Mouse (Mus musculus): ENCODE data around the gene Ttc26.
"Not testable (repeated sequence)": the region's sequence is repeated elsewhere in the genome, so short reads cannot be mapped to it uniquely, and the experiment has no call there.

Gene Ttc26

GRCm38 (mm10) chr6:38355862-38356261 lies 25.4 kb upstream of the Ttc26 start:
- ATAC-seq (ENCODE audit: insufficient number of reproducible peaks, low FRiP score, low TSS enrichment), result no peak

- not testable (repeated sequence) for ATAC-seq (ENCODE audit: insufficient number of reproducible peaks, low FRiP score, low TSS enrichment)
These were observed 24.4 kb upstream of the Ttc26 start for GRCm38 (mm10) chr6:38356661-38357433.

- ATAC-seq (ENCODE audit: insufficient number of reproducible peaks, low FRiP score, low TSS enrichment), result no peak
These were observed 23.5 kb upstream of the Ttc26 start for GRCm38 (mm10) chr6:38357603-38358252.

- no peak for ATAC-seq (ENCODE audit: insufficient number of reproducible peaks, low FRiP score, low TSS enrichment)
These were observed 22.8 kb upstream of the Ttc26 start for GRCm38 (mm10) chr6:38358253-38359027.

- ATAC-seq (ENCODE audit: insufficient number of reproducible peaks, low FRiP score, low TSS enrichment), result not testable (repeated sequence)
These were observed 22.1 kb upstream of the Ttc26 start for GRCm38 (mm10) chr6:38359044-38359735.

- ATAC-seq (ENCODE audit: insufficient number of reproducible peaks, low FRiP score, low TSS enrichment), result no peak
These were observed 21.4 kb upstream of the Ttc26 start for GRCm38 (mm10) chr6:38359736-38360499.

- ATAC-seq (ENCODE audit: insufficient number of reproducible peaks, low FRiP score, low TSS enrichment), result no peak
These were observed 20.2 kb upstream of the Ttc26 start for GRCm38 (mm10) chr6:38361065-38361464.

- no peak for ATAC-seq (ENCODE audit: insufficient number of reproducible peaks, low FRiP score, low TSS enrichment)
These were observed 19.3 kb upstream of the Ttc26 start for GRCm38 (mm10) chr6:38361937-38362336.

GRCm38 (mm10) chr6:38363370-38363769 lies 17.9 kb upstream of the Ttc26 start:
- no peak for ATAC-seq (ENCODE audit: insufficient number of reproducible peaks, low FRiP score, low TSS enrichment)

- no peak for ATAC-seq (ENCODE audit: insufficient number of reproducible peaks, low FRiP score, low TSS enrichment)
These were observed 17.1 kb upstream of the Ttc26 start for GRCm38 (mm10) chr6:38364121-38364520.

- no peak for ATAC-seq (ENCODE audit: insufficient number of reproducible peaks, low FRiP score, low TSS enrichment)
These were observed 11.3 kb upstream of the Ttc26 start for GRCm38 (mm10) chr6:38369945-38370344.

- no peak for ATAC-seq (ENCODE audit: insufficient number of reproducible peaks, low FRiP score, low TSS enrichment)
These were observed 7.0 kb upstream of the Ttc26 start for GRCm38 (mm10) chr6:38374271-38374670.

- ATAC-seq (ENCODE audit: insufficient number of reproducible peaks, low FRiP score, low TSS enrichment), result no peak
These were observed 523 bp upstream of the Ttc26 start for GRCm38 (mm10) chr6:38380764-38381128.

- no peak for ATAC-seq (ENCODE audit: insufficient number of reproducible peaks, low FRiP score, low TSS enrichment)
These were observed 8.4 kb downstream of the Ttc26 start for GRCm38 (mm10) chr6:38389671-38390070.

- ATAC-seq (ENCODE audit: insufficient number of reproducible peaks, low FRiP score, low TSS enrichment), result not testable (repeated sequence)
These were observed 51.2 kb downstream of the Ttc26 start for GRCm38 (mm10) chr6:38432457-38432856.

GRCm38 (mm10) chr6:38433261-38434033 lies 52.2 kb downstream of the Ttc26 start, which contains the start of gene Ubn2:
Gene Ubn2, plus strand, starts transcription at chr6:38433950.
- ATAC-seq (ENCODE audit: insufficient number of reproducible peaks, low FRiP score, low TSS enrichment), result peak; percentile 96

GRCm38 (mm10) chr6:38434055-38435023 lies 53.1 kb downstream of the Ttc26 start:
- ATAC-seq (ENCODE audit: insufficient number of reproducible peaks, low FRiP score, low TSS enrichment), result peak; percentile 52; the same call in 1 of the 2 replicates

GRCm38 (mm10) chr6:38443842-38444241 lies 62.6 kb downstream of the Ttc26 start:
- no peak for ATAC-seq (ENCODE audit: insufficient number of reproducible peaks, low FRiP score, low TSS enrichment)

Data from cerebellum, adult (tissue).